Mouse (Mus musculus): ENCODE measurements around the gene Maml1. TPM values are rescaled to one million over a fixed set of nuclear protein-coding genes. Genes with fewer than 3 reads are reported as not detected.

The Maml1 gene
- polyA plus RNA-seq, 1 experiment from 2014 or later = 7.2 TPM

- 89% methylated on average over 5 of the region's 5 CpGs for WGBS
Measured at GRCm38 (mm10) chr11:50275568-50276151, 16.5 kb downstream of the Maml1 start.

GRCm38 (mm10) chr11:50275077-50275476 is 17.0 kb downstream of the Maml1 start:
- peaks cover 5% of the 10 kb centered on the region; the same call in 1 of the 2 replicates for H3K4me1 ChIP-seq
- DNase-seq (ENCODE audit: low spot score) = no peak
- no peaks in the 10 kb centered on the region for H3K27me3 ChIP-seq (replicated peaks; ENCODE audit: low read depth, poor library complexity, severe bottlenecking)
- H3K27ac ChIP-seq (replicated peaks) = no peak overlapping the region
- H3K4me3 ChIP-seq = no peak overlapping the region
- WGBS = 92% methylated on average over 2 of the region's 2 CpGs
- H3K36me3 ChIP-seq (replicated peaks) = peaks cover 63% of the 10 kb centered on the region
- H3K9me3 ChIP-seq = no peaks in the 10 kb centered on the region

More at GRCm38 (mm10) chr11:50275568-50276151, 16.5 kb downstream of the Maml1 start:
- Histone ChIP-seq H3K27me3 (replicated peaks; ENCODE audit: low read depth, poor library complexity, severe bottlenecking) (no peaks in the 10 kb centered on the region), H3K36me3 (replicated peaks) (peaks cover 64% of the 10 kb centered on the region), H3K4me3 (no peak overlapping the region), H3K9me3 (no peaks in the 10 kb centered on the region), H3K27ac (replicated peaks) (no peak overlapping the region), H3K4me1 (peaks cover 5% of the 10 kb centered on the region; the same call in 1 of the 2 replicates)
- no peak for DNase-seq (ENCODE audit: low spot score)

- H3K4me3 ChIP-seq = no peak overlapping the region
- no peaks in the 10 kb centered on the region for H3K9me3 ChIP-seq
- H3K4me1 ChIP-seq = peaks cover 5% of the 10 kb centered on the region; the same call in 1 of the 2 replicates
- WGBS = 95% methylated on average over 2 of the region's 2 CpGs
- peaks cover 66% of the 10 kb centered on the region for H3K36me3 ChIP-seq (replicated peaks)
- no peaks in the 10 kb centered on the region for H3K27me3 ChIP-seq (replicated peaks; ENCODE audit: low read depth, poor library complexity, severe bottlenecking)
- no peak overlapping the region for H3K27ac ChIP-seq (replicated peaks)
- no peak for DNase-seq (ENCODE audit: low spot score)
Measured at GRCm38 (mm10) chr11:50272819-50273218, 19.3 kb downstream of the Maml1 start.

GRCm38 (mm10) chr11:50269885-50270284 is 22.2 kb downstream of the Maml1 start:
- WGBS = 98% methylated on average over 1 of the region's 1 CpGs
- no peak overlapping the region for H3K27ac ChIP-seq (replicated peaks)

GRCm38 (mm10) chr11:50269163-50269562 is 22.9 kb downstream of the Maml1 start:
- no peaks in the 10 kb centered on the region for H3K27me3 ChIP-seq (replicated peaks; ENCODE audit: low read depth, poor library complexity, severe bottlenecking)
- H3K4me3 ChIP-seq = no peak overlapping the region
- no peaks in the 10 kb centered on the region for H3K4me1 ChIP-seq
- H3K9me3 ChIP-seq = no peaks in the 10 kb centered on the region
- DNase-seq (ENCODE audit: low spot score) = no peak
- 82% methylated on average over 2 of the region's 2 CpGs for WGBS
- H3K36me3 ChIP-seq (replicated peaks) = peaks cover 76% of the 10 kb centered on the region
- H3K27ac ChIP-seq (replicated peaks) = no peak overlapping the region

More at GRCm38 (mm10) chr11:50269885-50270284, 22.2 kb downstream of the Maml1 start:
- no peaks in the 10 kb centered on the region for H3K4me1 ChIP-seq
- H3K27me3 ChIP-seq (replicated peaks; ENCODE audit: low read depth, poor library complexity, severe bottlenecking) = no peaks in the 10 kb centered on the region
- no peaks in the 10 kb centered on the region for H3K9me3 ChIP-seq
- H3K4me3 ChIP-seq = no peak overlapping the region
- peaks cover 75% of the 10 kb centered on the region for H3K36me3 ChIP-seq (replicated peaks)
- DNase-seq (ENCODE audit: low spot score) = no peak

GRCm38 (mm10) chr11:50266997-50267396 is 25.1 kb downstream of the Maml1 start:
- H3K27me3 ChIP-seq (replicated peaks; ENCODE audit: low read depth, poor library complexity, severe bottlenecking) = no peaks in the 10 kb centered on the region
- no peak overlapping the region for H3K27ac ChIP-seq (replicated peaks)
- peaks cover 88% of the 10 kb centered on the region for H3K36me3 ChIP-seq (replicated peaks)
- no peak overlapping the region for H3K4me3 ChIP-seq
- DNase-seq (ENCODE audit: low spot score) = no peak
- WGBS = 94% methylated on average over 3 of the region's 3 CpGs
- no peaks in the 10 kb centered on the region for H3K4me1 ChIP-seq
- H3K9me3 ChIP-seq = no peaks in the 10 kb centered on the region

- no peak for DNase-seq (ENCODE audit: low spot score)
- Histone ChIP-seq H3K27me3 (replicated peaks; ENCODE audit: low read depth, poor library complexity, severe bottlenecking) (no peaks in the 10 kb centered on the region), H3K4me3 (no peak overlapping the region), H3K4me1 (no peaks in the 10 kb centered on the region), H3K27ac (replicated peaks) (no peak overlapping the region), H3K9me3 (no peaks in the 10 kb centered on the region), H3K36me3 (replicated peaks) (peaks cover 89% of the 10 kb centered on the region)
- WGBS = 90% methylated on average over 8 of the region's 8 CpGs
Measured at GRCm38 (mm10) chr11:50265931-50266330, 26.2 kb downstream of the Maml1 start.

GRCm38 (mm10) chr11:50263198-50263597 is 28.9 kb downstream of the Maml1 start:
- Histone ChIP-seq H3K27ac (replicated peaks) (no peak overlapping the region), H3K27me3 (replicated peaks; ENCODE audit: low read depth, poor library complexity, severe bottlenecking) (no peaks in the 10 kb centered on the region), H3K36me3 (replicated peaks) (peaks cover 99% of the 10 kb centered on the region), H3K4me1 (no peaks in the 10 kb centered on the region), H3K9me3 (no peaks in the 10 kb centered on the region), H3K4me3 (no peak overlapping the region)
- no peak for DNase-seq (ENCODE audit: low spot score)
- 92% methylated on average over 3 of the region's 3 CpGs for WGBS

GRCm38 (mm10) chr11:50262020-50262419 is 30.1 kb downstream of the Maml1 start:
- H3K4me3 ChIP-seq = no peak overlapping the region
- no peak for DNase-seq (ENCODE audit: low spot score)
- no peaks in the 10 kb centered on the region for H3K4me1 ChIP-seq
- H3K27me3 ChIP-seq (replicated peaks; ENCODE audit: low read depth, poor library complexity, severe bottlenecking) = no peaks in the 10 kb centered on the region
- no peak overlapping the region for H3K27ac ChIP-seq (replicated peaks)
- no peaks in the 10 kb centered on the region for H3K9me3 ChIP-seq
- WGBS = 93% methylated on average over 4 of the region's 4 CpGs
- H3K36me3 ChIP-seq (replicated peaks) = peaks cover 99% of the 10 kb centered on the region

- Histone ChIP-seq H3K4me3 (no peak overlapping the region), H3K36me3 (replicated peaks) (peaks cover 86% of the 10 kb centered on the region), H3K27me3 (replicated peaks; ENCODE audit: low read depth, poor library complexity, severe bottlenecking) (no peaks in the 10 kb centered on the region), H3K9me3 (no peaks in the 10 kb centered on the region), H3K4me1 (peaks cover 5% of the 10 kb centered on the region), H3K27ac (replicated peaks) (no peak overlapping the region)
- WGBS = 93% methylated on average over 7 of the region's 7 CpGs
- no peak for DNase-seq (ENCODE audit: low spot score)
Measured at GRCm38 (mm10) chr11:50258310-50258709, 33.8 kb downstream of the Maml1 start.

GRCm38 (mm10) chr11:50256615-50257014 is 35.5 kb downstream of the Maml1 start:
- DNase-seq (ENCODE audit: low spot score) = no peak
- Histone ChIP-seq H3K27me3 (replicated peaks; ENCODE audit: low read depth, poor library complexity, severe bottlenecking) (no peaks in the 10 kb centered on the region), H3K4me1 (peaks cover 22% of the 10 kb centered on the region), H3K4me3 (no peak overlapping the region), H3K27ac (replicated peaks) (no peak overlapping the region), H3K36me3 (replicated peaks) (peaks cover 69% of the 10 kb centered on the region), H3K9me3 (no peaks in the 10 kb centered on the region)
- 89% methylated on average over 7 of the region's 7 CpGs for WGBS

- DNase-seq (ENCODE audit: low spot score) = no peak
- Histone ChIP-seq H3K36me3 (replicated peaks) (peaks cover 44% of the 10 kb centered on the region), H3K27me3 (replicated peaks; ENCODE audit: low read depth, poor library complexity, severe bottlenecking) (no peaks in the 10 kb centered on the region), H3K4me1 (peaks cover 25% of the 10 kb centered on the region), H3K4me3 (no peak overlapping the region), H3K27ac (replicated peaks) (no peak overlapping the region), H3K9me3 (no peaks in the 10 kb centered on the region)
- 88% methylated on average over 12 of the region's 12 CpGs for WGBS
Measured at GRCm38 (mm10) chr11:50254010-50254580, 38.0 kb downstream of the Maml1 start.

GRCm38 (mm10) chr11:50253393-50253792 is 38.7 kb downstream of the Maml1 start:
- H3K4me1 ChIP-seq = peaks cover 25% of the 10 kb centered on the region
- no peaks in the 10 kb centered on the region for H3K9me3 ChIP-seq
- peaks cover 37% of the 10 kb centered on the region for H3K36me3 ChIP-seq (replicated peaks)
- peak overlapping the region; percentile 79; the same call in 1 of the 2 replicates for H3K27ac ChIP-seq (replicated peaks)
- H3K4me3 ChIP-seq = no peak overlapping the region
- 74% methylated on average over 1 of the region's 1 CpGs for WGBS
- DNase-seq (ENCODE audit: low spot score) = peak; percentile 25
- no peaks in the 10 kb centered on the region for H3K27me3 ChIP-seq (replicated peaks; ENCODE audit: low read depth, poor library complexity, severe bottlenecking)
